Mouse (Mus musculus) embryonic facial prominence, embryonic 15.5 days (tissue): ENCODE results near the gene Nr2c2. TPM values are rescaled to one million over a fixed set of nuclear protein-coding genes. Genes with fewer than 3 reads are reported as not detected.
"Not testable (repeated sequence)": the region's sequence is repeated elsewhere in the genome, so short reads cannot be mapped to it uniquely, and the experiment has no call there.

ENCODE experiments used
- ATAC-seq: fragments of 200-750 bp; cut with Nextera tagmentation; 2 replicates; pipeline ENCODE4 v1.8.0; 2017; ENCODE audit warnings: low read depth, moderate TSS enrichment; ENCODE audit not compliant: insufficient number of reproducible peaks, low FRiP score, low TSS enrichment
- H3K27ac ChIP-seq: fragments of 300-500 bp; sonication (generic); replicated peaks from 2 replicates; pipeline ENCODE4 v1.5.1; 2015; ENCODE audit warnings: mild to moderate bottlenecking, inconsistent platforms
- H3K27me3 ChIP-seq: fragments of 300-500 bp; sonication (generic); 2 replicates; pipeline ENCODE4 v1.6.1; 2015; ENCODE audit warnings: inconsistent platforms
- H3K36me3 ChIP-seq: fragments of 300-500 bp; sonication (generic); 2 replicates; pipeline ENCODE4 v1.6.1; 2015; ENCODE audit warnings: mild to moderate bottlenecking, inconsistent platforms
- H3K4me1 ChIP-seq: fragments of 300-500 bp; sonication (generic); 2 replicates; pipeline ENCODE4 v1.6.1; 2015; ENCODE audit warnings: inconsistent platforms
- H3K4me2 ChIP-seq: fragments of 300-500 bp; sonication (generic); replicated peaks from 2 replicates; pipeline ENCODE4 v1.6.1; 2015; ENCODE audit warnings: mild to moderate bottlenecking, inconsistent platforms
- H3K4me3 ChIP-seq: fragments of 300-500 bp; sonication (generic); replicated peaks from 2 replicates; pipeline ENCODE4 v1.5.1; 2015; ENCODE audit warnings: mild to moderate bottlenecking, inconsistent platforms
- H3K9ac ChIP-seq: fragments of 300-500 bp; sonication (generic); 2 replicates; pipeline ENCODE4 v1.6.1; 2015; ENCODE audit warnings: inconsistent platforms
- H3K9me3 ChIP-seq: fragments of 300-500 bp; sonication (generic); replicated peaks from 2 replicates; pipeline ENCODE4 v1.6.1; 2016; ENCODE audit warnings: inconsistent platforms
- WGBS: fragments of 180-500 bp; shearing (Covaris S2); methylation state at CpG from one replicate; pipeline ENCODE4 v1.1.7; 2015; 5-methylcytosine and 5-hydroxymethylcytosine counted together
- polyA plus RNA-seq: library from polyadenylated mRNA; unstranded; fragments of >200 nt; fragmentation: Nextera tagmentation; extraction: Ambion mirVana; gene quantifications from 2 replicates; pipeline ENCODE4 v1.2.1, GENCODE M21; 2015

Nr2c2 gene
- polyA plus RNA-seq, 1 experiment from 2014 or later, result 25.3 TPM

- no peak overlapping the region for H3K4me3 ChIP-seq
- no peaks in the 10 kb centered on the region for H3K27me3 ChIP-seq
- no peak overlapping the region for H3K4me2 ChIP-seq
- H3K9me3 ChIP-seq, result no peaks in the 10 kb centered on the region
- WGBS, result 79% methylated on average over 4 of the region's 4 CpGs
- no peaks in the 10 kb centered on the region for H3K36me3 ChIP-seq
- H3K9ac ChIP-seq, result no peak overlapping the region
- no peak for ATAC-seq
- H3K4me1 ChIP-seq, result no peaks in the 10 kb centered on the region
- H3K27ac ChIP-seq, result no peak overlapping the region
Measured at GRCm38 (mm10) chr6:92082756-92083155, 8.4 kb upstream of the Nr2c2 start.

- H3K9ac ChIP-seq, result no peak overlapping the region
- no peaks in the 10 kb centered on the region for H3K9me3 ChIP-seq
- H3K36me3 ChIP-seq, result no peaks in the 10 kb centered on the region
- 79% methylated on average over 3 of the region's 3 CpGs for WGBS
- H3K4me1 ChIP-seq, result no peaks in the 10 kb centered on the region
- no peak overlapping the region for H3K4me3 ChIP-seq
- no peak overlapping the region for H3K27ac ChIP-seq
- no peak for ATAC-seq
- no peaks in the 10 kb centered on the region for H3K27me3 ChIP-seq
- H3K4me2 ChIP-seq, result no peak overlapping the region
Measured at GRCm38 (mm10) chr6:92084932-92085331, 6.3 kb upstream of the Nr2c2 start.

- H3K27ac ChIP-seq, H3K27me3 ChIP-seq, H3K9me3 ChIP-seq, ATAC-seq, H3K36me3 ChIP-seq, H3K4me2 ChIP-seq, H3K4me3 ChIP-seq, H3K9ac ChIP-seq: not testable (repeated sequence)
- 88% methylated on average over 7 of the region's 7 CpGs for WGBS
- H3K4me1 ChIP-seq, result peaks cover 18% of the 10 kb centered on the region
Measured at GRCm38 (mm10) chr6:92089141-92089540, 2.0 kb upstream of the Nr2c2 start.

- H3K27ac ChIP-seq, result no peak overlapping the region
- no peak for ATAC-seq
- 97% methylated on average over 4 of the region's 4 CpGs for WGBS
- H3K9me3 ChIP-seq, result no peaks in the 10 kb centered on the region
- H3K36me3 ChIP-seq, result no peaks in the 10 kb centered on the region
- no peak overlapping the region for H3K4me2 ChIP-seq
- H3K9ac ChIP-seq, result no peak overlapping the region
- peaks cover 25% of the 10 kb centered on the region for H3K4me1 ChIP-seq
- no peak overlapping the region for H3K4me3 ChIP-seq
- no peaks in the 10 kb centered on the region for H3K27me3 ChIP-seq
Measured at GRCm38 (mm10) chr6:92089982-92090381, 1.2 kb upstream of the Nr2c2 start.

GRCm38 (mm10) chr6:92090497-92090896 is 693 bp upstream of the Nr2c2 start:
- H3K4me2 ChIP-seq, result peak overlapping the region; percentile 66
- no peaks in the 10 kb centered on the region for H3K9me3 ChIP-seq
- H3K9ac ChIP-seq, result peak overlapping the region; percentile 93
- H3K36me3 ChIP-seq, result no peaks in the 10 kb centered on the region
- H3K27me3 ChIP-seq, result no peaks in the 10 kb centered on the region
- H3K4me1 ChIP-seq, result peaks cover 28% of the 10 kb centered on the region
- peak overlapping the region; percentile 97 for H3K4me3 ChIP-seq
- no peak for ATAC-seq
- H3K27ac ChIP-seq, result peak overlapping the region; percentile 99
- 2% methylated on average over 4 of the region's 4 CpGs for WGBS

GRCm38 (mm10) chr6:92091767-92092489 is 738 bp downstream of the Nr2c2 start:
- ATAC-seq, result peak; percentile 99
- under 1% methylated on average over 64 of the region's 81 CpGs for WGBS
- Histone ChIP-seq H3K9ac (peak overlapping the region; percentile 93), H3K27me3 (no peaks in the 10 kb centered on the region), H3K4me3 (peak overlapping the region; percentile 97), H3K36me3 (no peaks in the 10 kb centered on the region), H3K9me3 (no peaks in the 10 kb centered on the region), H3K4me2 (peak overlapping the region; percentile 66), H3K27ac (peak overlapping the region; percentile 99), H3K4me1 (peaks cover 28% of the 10 kb centered on the region)

GRCm38 (mm10) chr6:92092737-92093136 is 1.5 kb downstream of the Nr2c2 start:
- H3K4me2 ChIP-seq, result peak overlapping the region; percentile 66
- H3K4me3 ChIP-seq, result peak overlapping the region; percentile 97
- peak overlapping the region; percentile 93; the same call in 1 of the 2 replicates for H3K9ac ChIP-seq
- H3K9me3 ChIP-seq, result no peaks in the 10 kb centered on the region
- no peaks in the 10 kb centered on the region for H3K27me3 ChIP-seq
- H3K36me3 ChIP-seq, result no peaks in the 10 kb centered on the region
- WGBS, result 24% methylated on average over 3 of the region's 3 CpGs
- H3K4me1 ChIP-seq, result peaks cover 28% of the 10 kb centered on the region
- no peak for ATAC-seq
- peak overlapping the region; percentile 99 for H3K27ac ChIP-seq

GRCm38 (mm10) chr6:92093869-92094268 is 2.7 kb downstream of the Nr2c2 start:
- Histone ChIP-seq H3K4me3 (no peak overlapping the region), H3K27ac (no peak overlapping the region), H3K36me3 (no peaks in the 10 kb centered on the region), H3K4me1 (peaks cover 28% of the 10 kb centered on the region), H3K4me2 (no peak overlapping the region), H3K9ac (no peak overlapping the region), H3K9me3 (no peaks in the 10 kb centered on the region), H3K27me3 (no peaks in the 10 kb centered on the region)
- no peak for ATAC-seq
- 81% methylated on average over 2 of the region's 2 CpGs for WGBS

GRCm38 (mm10) chr6:92100679-92101360 is 9.6 kb downstream of the Nr2c2 start:
- Histone ChIP-seq H3K9me3 (no peaks in the 10 kb centered on the region), H3K4me2 (no peak overlapping the region), H3K4me1 (no peaks in the 10 kb centered on the region; the same call in 1 of the 2 replicates), H3K27ac (no peak overlapping the region), H3K36me3 (no peaks in the 10 kb centered on the region), H3K9ac (no peak overlapping the region), H3K27me3 (no peaks in the 10 kb centered on the region), H3K4me3 (no peak overlapping the region)
- WGBS, result 68% methylated on average over 2 of the region's 2 CpGs
- no peak for ATAC-seq

GRCm38 (mm10) chr6:92124547-92124946 is 33.4 kb downstream of the Nr2c2 start:
- H3K36me3 ChIP-seq, result no peaks in the 10 kb centered on the region
- H3K4me1 ChIP-seq, result no peaks in the 10 kb centered on the region
- no peak overlapping the region for H3K27ac ChIP-seq
- no peak overlapping the region for H3K4me3 ChIP-seq
- H3K9ac ChIP-seq, result no peak overlapping the region
- H3K4me2 ChIP-seq, result no peak overlapping the region
- H3K27me3 ChIP-seq, result no peaks in the 10 kb centered on the region
- ATAC-seq, result no peak
- H3K9me3 ChIP-seq, result no peaks in the 10 kb centered on the region

- Histone ChIP-seq H3K27ac (no peak overlapping the region), H3K4me2 (no peak overlapping the region), H3K27me3 (no peaks in the 10 kb centered on the region), H3K9me3 (no peaks in the 10 kb centered on the region), H3K9ac (no peak overlapping the region), H3K4me3 (no peak overlapping the region), H3K4me1 (peaks cover 4% of the 10 kb centered on the region; the same call in 1 of the 2 replicates), H3K36me3 (no peaks in the 10 kb centered on the region)
- ATAC-seq, result no peak
- 94% methylated on average over 1 of the region's 1 CpGs for WGBS
Measured at GRCm38 (mm10) chr6:92126861-92127468, 35.8 kb downstream of the Nr2c2 start.
